ENCODE assay signal across 9 mouse cellular contexts in the genomic region with DNA sequence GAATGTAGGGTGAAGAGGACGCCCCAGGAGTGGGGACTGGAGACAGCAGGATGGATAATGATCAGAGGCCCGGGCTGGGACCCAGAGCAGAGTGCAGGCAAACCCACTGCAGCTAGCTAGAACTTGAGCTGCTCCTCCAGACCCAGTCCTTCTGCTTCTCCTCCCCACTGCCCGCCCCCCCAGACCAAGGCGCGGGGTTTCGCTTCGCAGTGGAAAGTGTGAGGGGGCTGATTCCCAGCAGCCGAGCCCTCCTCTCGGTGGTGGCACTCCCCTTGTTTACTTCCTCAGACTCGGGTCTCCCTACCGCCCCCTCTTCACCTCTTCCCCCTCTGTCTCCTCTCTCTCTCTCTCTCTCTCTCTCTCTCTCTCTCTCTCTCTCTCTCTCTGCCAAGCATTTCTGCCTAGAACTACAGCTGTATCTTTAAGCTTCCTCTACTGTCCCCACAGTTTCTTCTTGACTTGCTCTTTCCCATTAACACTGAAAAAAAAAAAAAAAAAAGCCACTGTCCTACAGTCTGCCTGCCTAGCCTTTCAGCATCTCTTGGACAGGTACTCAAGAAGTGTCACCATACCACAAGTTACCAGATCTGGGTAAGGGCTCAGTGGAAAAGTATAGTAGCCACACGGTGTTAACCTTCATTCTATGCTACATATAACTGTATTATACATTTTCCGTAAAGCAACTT. TPM values are rescaled to one million over a fixed set of nuclear protein-coding genes. Genes with fewer than 3 reads are reported as not detected.
DNase-seq lines count a peak whose midpoint lies in the region; ATAC-seq and TF ChIP-seq lines count a peak whose summit lies in the region.
"Had no signal": no experiment of that assay in that cellular context is flagged by ENCODE, and none has a peak within 500 bp of the region (broad histone marks: within the 10 kb centered on the region; RNA-seq: fewer than 3 reads in every experiment).

A gene (minus strand): TSS at position 173 of the 686 bp plus-strand sequence.

- no peaks in the 10 kb centered on the region for H3K9me3 ChIP-seq in heart, embryonic 11.5 days (replicated peaks; ENCODE audit: control insufficient read depth, low read length)
- H3K9me3 ChIP-seq in midbrain, embryonic 12.5 days, result no peaks in the 10 kb centered on the region
- no peaks in the 10 kb centered on the region for H3K9me3 ChIP-seq in midbrain, postnatal 0 days (ENCODE audit: low read length)
- no peaks in the 10 kb centered on the region for H3K9me3 ChIP-seq in limb, embryonic 12.5 days

- H3K27ac ChIP-seq in heart, embryonic 11.5 days (ENCODE audit: low read depth, low read length), result no peak within 1 kb of the TSS; the same call in 1 of the 2 replicates
- H3K27ac ChIP-seq in midbrain, embryonic 12.5 days (replicated peaks), result 0 out of 2 replicates have a peak within 1 kb of the TSS, but pooled peaks have one; percentile 3
- H3K27ac ChIP-seq in midbrain, postnatal 0 days (ENCODE audit: low read depth, low read length), result no peak within 1 kb of the TSS
- no peak within 1 kb of the TSS for H3K27ac ChIP-seq in limb, embryonic 12.5 days

- H3K4me2 ChIP-seq in heart, embryonic 11.5 days, result peak within 1 kb of the TSS; percentile 44
- H3K4me2 ChIP-seq in midbrain, embryonic 12.5 days (replicated peaks), result no peak within 1 kb of the TSS
- H3K4me2 ChIP-seq in midbrain, postnatal 0 days (ENCODE audit: low read depth, low read length, poor library complexity, severe bottlenecking), result no peak within 1 kb of the TSS
- peak within 1 kb of the TSS; percentile 33; the same call in 1 of the 2 replicates for H3K4me2 ChIP-seq in limb, embryonic 12.5 days

- no peak for ATAC-seq in heart, embryonic 11.5 days (replicated peaks; ENCODE audit: insufficient number of reproducible peaks, low FRiP score, low TSS enrichment)
- no peak for ATAC-seq in midbrain, embryonic 12.5 days (ENCODE audit: low FRiP score, low read depth)
- no peak for ATAC-seq in midbrain, postnatal 0 days (ENCODE audit: low FRiP score)
- ATAC-seq in limb, embryonic 12.5 days (ENCODE audit: insufficient number of reproducible peaks, insufficient read depth, low FRiP score, low TSS enrichment, low read depth), result no peak

- TF ChIP-seq CTCF in midbrain, postnatal 0 days (IDR thresholded peaks at IDR 0.05), result no peak

- 29% methylated on average over 5 of the region's 13 CpGs for WGBS in heart, embryonic 11.5 days (ENCODE audit: insufficient replicate concordance)
- WGBS in midbrain, embryonic 12.5 days, result 22% methylated on average over 11 of the region's 13 CpGs
- WGBS in midbrain, postnatal 0 days, result 28% methylated on average over 12 of the region's 13 CpGs
- 12% methylated on average over 12 of the region's 13 CpGs for WGBS in limb, embryonic 12.5 days

- DNase-seq in heart, adult 8-10 months (ENCODE audit: low spot score), result no peak
- DNase-seq in midbrain, postnatal 0 days (ENCODE audit: low spot score), result no peak
- DNase-seq in thymus, postnatal 14 days, result peak; percentile 77
- no peak for DNase-seq in gastrocnemius, adult 18-20 months (ENCODE audit: low spot score)
- no peak for DNase-seq in urinary bladder, postnatal 14 days (ENCODE audit: low spot score)
- DNase-seq: retina, postnatal 1 day had no signal

- H3K4me3 ChIP-seq in heart, embryonic 11.5 days (ENCODE audit: low read depth, low read length), result peak within 1 kb of the TSS; percentile 10; the same call in 1 of the 2 replicates
- no peak within 1 kb of the TSS for H3K4me3 ChIP-seq in midbrain, embryonic 12.5 days
- H3K4me3 ChIP-seq in midbrain, postnatal 0 days (ENCODE audit: low read depth, low read length), result no peak within 1 kb of the TSS
- no peak within 1 kb of the TSS for H3K4me3 ChIP-seq in limb, embryonic 12.5 days (replicated peaks)

- peaks cover 33% of the 10 kb centered on the region for H3K4me1 ChIP-seq in heart, embryonic 11.5 days (ENCODE audit: control insufficient read depth, insufficient read depth, low read length)
- H3K4me1 ChIP-seq in midbrain, embryonic 12.5 days, result peaks cover 50% of the 10 kb centered on the region
- H3K4me1 ChIP-seq in midbrain, postnatal 0 days (ENCODE audit: insufficient read depth, low read length), result peaks cover 11% of the 10 kb centered on the region; the same call in 1 of the 2 replicates
- peaks cover 46% of the 10 kb centered on the region for H3K4me1 ChIP-seq in limb, embryonic 12.5 days (replicated peaks)

- peaks cover 14% of the 10 kb centered on the region for H3K36me3 ChIP-seq in heart, embryonic 11.5 days (ENCODE audit: control insufficient read depth, insufficient read depth, low read length)
- H3K36me3 ChIP-seq in midbrain, embryonic 12.5 days, result peaks cover 28% of the 10 kb centered on the region
- H3K36me3 ChIP-seq in midbrain, postnatal 0 days (ENCODE audit: insufficient read depth, low read length), result peaks cover 22% of the 10 kb centered on the region
- peaks cover 31% of the 10 kb centered on the region for H3K36me3 ChIP-seq in limb, embryonic 12.5 days

- H3K27me3 ChIP-seq in heart, embryonic 11.5 days (ENCODE audit: control insufficient read depth, insufficient read depth, low read length), result peaks cover 25% of the 10 kb centered on the region
- H3K27me3 ChIP-seq in midbrain, embryonic 12.5 days, result peaks cover 35% of the 10 kb centered on the region
- H3K27me3 ChIP-seq in midbrain, postnatal 0 days (ENCODE audit: insufficient read depth, low read length), result no peaks in the 10 kb centered on the region
- H3K27me3 ChIP-seq in limb, embryonic 12.5 days, result peaks cover 33% of the 10 kb centered on the region

- H3K9ac ChIP-seq in heart, embryonic 11.5 days (ENCODE audit: low read depth, low read length), result 0 out of 2 replicates have a peak within 1 kb of the TSS, but pooled peaks have one; percentile 34
- H3K9ac ChIP-seq in midbrain, embryonic 12.5 days (replicated peaks), result peak within 1 kb of the TSS; percentile 4; the same call in 1 of the 2 replicates
- no peak within 1 kb of the TSS for H3K9ac ChIP-seq in midbrain, postnatal 0 days (replicated peaks; ENCODE audit: low read length, poor library complexity, severe bottlenecking)
- H3K9ac ChIP-seq in limb, embryonic 12.5 days (replicated peaks), result 0 out of 2 replicates have a peak within 1 kb of the TSS, but pooled peaks have one; percentile 34

RNA-seq across cellular contexts. Expression of the gene that starts here (rescaled TPM):
- 1.1 and 1.3 TPM in 2 replicates for polyA plus RNA-seq in heart, embryonic 11.5 days (2014; fragmentation: Nextera tagmentation; extraction: Ambion mirVana)
- under 1 TPM in 2 of 4 experiments, not detected in 2; 0.24 to 0.75 TPM for total RNA-seq in heart, adult 8-10 months (2022)
- polyA plus RNA-seq in midbrain, embryonic 12.5 days (2016; fragmentation: Nextera tagmentation; extraction: Ambion mirVana), result 1.9 and 3.1 TPM in 2 replicates
- 1.1 and 2.1 TPM in 2 replicates for total RNA-seq in midbrain, postnatal 0 days (2014; rRNA removed)
- 2.8 and 3.5 TPM in 2 replicates for polyA plus RNA-seq in midbrain, postnatal 0 days (2015; fragmentation: Nextera tagmentation; extraction: Ambion mirVana)
- polyA plus RNA-seq in limb, embryonic 12.5 days (2016; fragmentation: Nextera tagmentation; extraction: Ambion mirVana), result 2.2 TPM in 2 replicates
- under 1 TPM in 1 of 2 experiments, not detected in 1; 0.12 TPM for total RNA-seq in gastrocnemius, adult 18-20 months (2021)

Comparison
In these comparisons a context has a peak if more than half of its experiments do, and no peak if none do; other contexts are left out.
1. H3K4me2 ChIP-seq: peak in heart, embryonic 11.5 days (single experiment) and limb, embryonic 12.5 days (single experiment); none in midbrain, embryonic 12.5 days (single experiment) and midbrain, postnatal 0 days (single experiment).